Mouse (Mus musculus) heart, embryonic 15.5 days (tissue): Measurements from ENCODE around the gene Anks1b. TPM values are rescaled to one million over a fixed set of nuclear protein-coding genes. Genes with fewer than 3 reads are reported as not detected.

Experiments
- ATAC-seq: fragments of 200-750 bp; cut with Nextera tagmentation; replicated peaks from 2 replicates; pipeline ENCODE4 v1.8.0; 2017; ENCODE audit warnings: low read depth, moderate TSS enrichment; ENCODE audit not compliant: insufficient number of reproducible peaks, insufficient read depth, low FRiP score
- H3K27ac ChIP-seq: fragments of 300-500 bp; sonication (generic); 2 replicates; pipeline ENCODE4 v1.5.1; 2015; ENCODE audit warnings: mild to moderate bottlenecking, inconsistent platforms
- H3K27me3 ChIP-seq: fragments of 300-500 bp; sonication (generic); 2 replicates; pipeline ENCODE4 v1.6.1; 2015; ENCODE audit warnings: inconsistent platforms
- H3K36me3 ChIP-seq: fragments of 300-500 bp; sonication (generic); 2 replicates; pipeline ENCODE4 v1.6.1; 2015; ENCODE audit warnings: mild to moderate bottlenecking, inconsistent platforms
- H3K4me1 ChIP-seq: fragments of 300-500 bp; sonication (generic); replicated peaks from 2 replicates; pipeline ENCODE4 v1.6.1; 2015; ENCODE audit warnings: inconsistent platforms
- H3K4me2 ChIP-seq: fragments of 300-500 bp; sonication (generic); 2 replicates; pipeline ENCODE4 v1.6.1; 2015; ENCODE audit warnings: inconsistent platforms, mild to moderate bottlenecking, moderate library complexity
- H3K4me3 ChIP-seq: fragments of 300-500 bp; sonication (generic); 2 replicates; pipeline ENCODE4 v1.5.1; 2015; ENCODE audit warnings: mild to moderate bottlenecking, inconsistent platforms
- H3K9ac ChIP-seq: fragments of 300-500 bp; sonication (generic); 2 replicates; pipeline ENCODE4 v1.6.1; 2015; ENCODE audit warnings: mild to moderate bottlenecking, inconsistent platforms
- H3K9me3 ChIP-seq: fragments of 300-500 bp; sonication (generic); replicated peaks from 2 replicates; pipeline ENCODE4 v1.6.1; 2016; ENCODE audit warnings: inconsistent platforms
- WGBS: fragments of 180-500 bp; shearing (Covaris S2); methylation state at CpG from one replicate; pipeline ENCODE4 v1.1.7; 2015; ENCODE audit warnings: mixed read lengths; 5-methylcytosine and 5-hydroxymethylcytosine counted together
- polyA plus RNA-seq: library from polyadenylated mRNA; unstranded; fragments of >200 nt; fragmentation: Nextera tagmentation; extraction: Ambion mirVana; gene quantifications from 2 replicates; pipeline ENCODE4 v1.2.1, GENCODE M21; 2015

The Anks1b gene
- polyA plus RNA-seq, 1 experiment from 2014 or later: 0.79 TPM

- no peak overlapping the region for H3K4me2 ChIP-seq
- no peaks in the 10 kb centered on the region for H3K4me1 ChIP-seq
- no peak for ATAC-seq
- H3K4me3 ChIP-seq: no peak overlapping the region
- no peaks in the 10 kb centered on the region for H3K9me3 ChIP-seq
- H3K27ac ChIP-seq: no peak overlapping the region
- no peak overlapping the region for H3K9ac ChIP-seq
- no peaks in the 10 kb centered on the region for H3K36me3 ChIP-seq
- H3K27me3 ChIP-seq: no peaks in the 10 kb centered on the region
- 82% methylated on average over 5 of the region's 5 CpGs for WGBS
These were observed 878.6 kb downstream of the Anks1b start for GRCm38 (mm10) chr10:90751889-90752288.

- WGBS: 49% methylated on average over 9 of the region's 9 CpGs
- no peaks in the 10 kb centered on the region for H3K4me1 ChIP-seq
- no peak overlapping the region for H3K9ac ChIP-seq
- H3K27ac ChIP-seq: no peak overlapping the region
- ATAC-seq: no peak
- H3K4me2 ChIP-seq: no peak overlapping the region
- no peak overlapping the region for H3K4me3 ChIP-seq
- H3K27me3 ChIP-seq: no peaks in the 10 kb centered on the region
- no peaks in the 10 kb centered on the region for H3K9me3 ChIP-seq
- H3K36me3 ChIP-seq: no peaks in the 10 kb centered on the region
These were observed 879.8 kb downstream of the Anks1b start for GRCm38 (mm10) chr10:90753106-90753505.

- 79% methylated on average over 4 of the region's 4 CpGs for WGBS
- no peak for ATAC-seq
- Histone ChIP-seq H3K9ac (no peak overlapping the region), H3K4me1 (no peaks in the 10 kb centered on the region), H3K27me3 (no peaks in the 10 kb centered on the region), H3K36me3 (no peaks in the 10 kb centered on the region), H3K4me2 (no peak overlapping the region), H3K27ac (no peak overlapping the region), H3K9me3 (no peaks in the 10 kb centered on the region), H3K4me3 (no peak overlapping the region)
These were observed 884.5 kb downstream of the Anks1b start for GRCm38 (mm10) chr10:90757773-90758172.

GRCm38 (mm10) chr10:90759929-90760328 is 886.6 kb downstream of the Anks1b start:
- WGBS: 67% methylated on average over 5 of the region's 5 CpGs
- no peak for ATAC-seq
- H3K4me2 ChIP-seq: no peak overlapping the region
- H3K27me3 ChIP-seq: no peaks in the 10 kb centered on the region
- no peaks in the 10 kb centered on the region for H3K36me3 ChIP-seq
- no peak overlapping the region for H3K27ac ChIP-seq
- no peak overlapping the region for H3K9ac ChIP-seq
- no peaks in the 10 kb centered on the region for H3K9me3 ChIP-seq
- H3K4me3 ChIP-seq: no peak overlapping the region
- no peaks in the 10 kb centered on the region for H3K4me1 ChIP-seq

GRCm38 (mm10) chr10:90766261-90766660 is 893.0 kb downstream of the Anks1b start:
- no peak overlapping the region for H3K27ac ChIP-seq
- no peaks in the 10 kb centered on the region for H3K27me3 ChIP-seq
- H3K4me1 ChIP-seq: no peaks in the 10 kb centered on the region
- no peaks in the 10 kb centered on the region for H3K36me3 ChIP-seq
- H3K4me3 ChIP-seq: no peak overlapping the region
- no peaks in the 10 kb centered on the region for H3K9me3 ChIP-seq
- ATAC-seq: no peak
- WGBS: 63% methylated on average over 3 of the region's 3 CpGs
- H3K4me2 ChIP-seq: no peak overlapping the region
- no peak overlapping the region for H3K9ac ChIP-seq

- no peaks in the 10 kb centered on the region for H3K27me3 ChIP-seq
- no peaks in the 10 kb centered on the region for H3K36me3 ChIP-seq
- H3K9me3 ChIP-seq: no peaks in the 10 kb centered on the region
- H3K27ac ChIP-seq: no peak overlapping the region
- no peak for ATAC-seq
- 31% methylated on average over 11 of the region's 11 CpGs for WGBS
- no peaks in the 10 kb centered on the region for H3K4me1 ChIP-seq
- H3K9ac ChIP-seq: no peak overlapping the region
- H3K4me3 ChIP-seq: no peak overlapping the region
- H3K4me2 ChIP-seq: no peak overlapping the region
These were observed 897.2 kb downstream of the Anks1b start for GRCm38 (mm10) chr10:90770403-90770955.

- H3K9me3 ChIP-seq: no peaks in the 10 kb centered on the region
These were observed 897.7 kb downstream of the Anks1b start for GRCm38 (mm10) chr10:90771046-90771445.

GRCm38 (mm10) chr10:90771471-90772226 is 898.3 kb downstream of the Anks1b start:
- no peak overlapping the region for H3K4me2 ChIP-seq
- no peak overlapping the region for H3K9ac ChIP-seq
- 10% methylated on average over 15 of the region's 15 CpGs for WGBS
- H3K4me3 ChIP-seq: no peak overlapping the region
- no peak for ATAC-seq
- no peak overlapping the region for H3K27ac ChIP-seq
- H3K9me3 ChIP-seq: no peaks in the 10 kb centered on the region
- H3K27me3 ChIP-seq: no peaks in the 10 kb centered on the region
- no peaks in the 10 kb centered on the region for H3K4me1 ChIP-seq
- H3K36me3 ChIP-seq: no peaks in the 10 kb centered on the region

More at GRCm38 (mm10) chr10:90771046-90771445, 897.7 kb downstream of the Anks1b start:
- Histone ChIP-seq H3K27me3 (no peaks in the 10 kb centered on the region), H3K27ac (no peak overlapping the region), H3K4me1 (no peaks in the 10 kb centered on the region), H3K4me2 (no peak overlapping the region), H3K4me3 (no peak overlapping the region), H3K36me3 (no peaks in the 10 kb centered on the region), H3K9ac (no peak overlapping the region)
- WGBS: 46% methylated on average over 7 of the region's 7 CpGs
- no peak for ATAC-seq

GRCm38 (mm10) chr10:90779561-90780400 is 906.5 kb downstream of the Anks1b start:
- 55% methylated on average over 13 of the region's 13 CpGs for WGBS
- H3K4me2 ChIP-seq: no peak overlapping the region
- no peaks in the 10 kb centered on the region for H3K36me3 ChIP-seq
- no peaks in the 10 kb centered on the region for H3K9me3 ChIP-seq
- H3K27me3 ChIP-seq: no peaks in the 10 kb centered on the region
- no peaks in the 10 kb centered on the region for H3K4me1 ChIP-seq
- no peak for ATAC-seq
- no peak overlapping the region for H3K4me3 ChIP-seq
- no peak overlapping the region for H3K9ac ChIP-seq
- H3K27ac ChIP-seq: no peak overlapping the region

- H3K4me2 ChIP-seq: no peak overlapping the region
- H3K4me3 ChIP-seq: no peak overlapping the region
- no peak overlapping the region for H3K27ac ChIP-seq
- 58% methylated on average over 4 of the region's 4 CpGs for WGBS
- no peaks in the 10 kb centered on the region for H3K4me1 ChIP-seq
- H3K9ac ChIP-seq: no peak overlapping the region
- no peaks in the 10 kb centered on the region for H3K27me3 ChIP-seq
- H3K9me3 ChIP-seq: no peaks in the 10 kb centered on the region
- ATAC-seq: no peak
- H3K36me3 ChIP-seq: no peaks in the 10 kb centered on the region
These were observed 911.8 kb downstream of the Anks1b start for GRCm38 (mm10) chr10:90784981-90785650.

GRCm38 (mm10) chr10:90785680-90786079 is 912.4 kb downstream of the Anks1b start:
- Histone ChIP-seq H3K36me3 (no peaks in the 10 kb centered on the region), H3K4me2 (no peak overlapping the region), H3K27me3 (no peaks in the 10 kb centered on the region), H3K27ac (no peak overlapping the region), H3K4me1 (no peaks in the 10 kb centered on the region), H3K9ac (no peak overlapping the region), H3K9me3 (no peaks in the 10 kb centered on the region), H3K4me3 (no peak overlapping the region)
- no peak for ATAC-seq
- WGBS: 69% methylated on average over 8 of the region's 8 CpGs
